Mouse (Mus musculus) brain, embryonic 18.5 days (tissue): ENCODE results near the gene H2-Eb1.

ENCODE experiments used
- DNase-seq: peaks from one replicate; pipeline ENCODE4 v3.0.0-alpha.2; 2012; ENCODE audit warnings: low read depth, low spot score

Gene H2-Eb1

GRCm38 (mm10) chr17:34316697-34317096 lies 11.0 kb downstream of the H2-Eb1 start:
- DNase-seq: no peak

DNA sequence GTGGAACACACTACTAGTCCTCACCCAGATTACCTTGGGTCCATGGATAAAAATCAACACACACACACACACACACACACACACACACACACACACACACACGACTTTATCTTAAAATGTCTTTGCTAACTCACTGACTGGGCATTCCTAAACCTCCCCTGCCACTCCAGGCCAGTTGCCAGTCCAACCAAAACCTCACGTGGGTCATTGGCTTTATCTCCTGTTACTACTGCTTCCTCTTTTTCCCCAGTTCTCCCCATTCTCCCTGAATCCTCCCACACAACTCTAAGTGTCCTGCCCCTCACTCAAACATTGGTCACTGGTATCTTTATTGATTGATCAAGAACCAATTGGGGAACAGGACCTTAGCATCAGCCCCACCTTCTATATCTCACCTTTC lies 11.6 kb downstream of the H2-Eb1 start:
- DNase-seq: no peak

- DNase-seq: no peak
Observed at GRCm38 (mm10) chr17:34325436-34325835, 19.8 kb downstream of the H2-Eb1 start, which contains the start of gene H2-Eb2. Gene H2-Eb2 (plus strand): TSS chr17:34325665.

GRCm38 (mm10) chr17:34326373-34326772 lies 20.7 kb downstream of the H2-Eb1 start:
- DNase-seq: no peak

DNA sequence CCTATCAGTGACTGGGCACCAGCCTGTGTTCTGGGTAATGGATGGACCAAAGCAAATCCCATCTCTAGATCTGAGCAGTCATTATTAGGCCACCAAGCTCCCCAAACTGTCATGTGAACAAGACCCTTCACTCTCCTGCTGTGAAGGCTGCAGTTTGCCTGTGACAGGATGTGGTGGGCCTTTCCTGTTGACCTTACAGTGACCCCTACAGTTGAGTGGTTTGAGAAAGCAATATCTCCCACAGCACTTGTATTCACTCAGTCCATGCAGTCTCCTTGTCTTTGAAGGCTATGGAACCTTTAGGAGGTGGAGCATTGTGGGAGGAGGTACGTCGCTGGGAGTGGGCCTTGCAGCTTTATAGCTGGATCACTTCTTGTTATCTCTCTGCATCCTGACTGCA lies 24.1 kb downstream of the H2-Eb1 start:
- no peak for DNase-seq

GRCm38 (mm10) chr17:34331200-34331599 lies 25.5 kb downstream of the H2-Eb1 start:
- no peak for DNase-seq

- DNase-seq: no peak
Observed at GRCm38 (mm10) chr17:34340619-34341402, 35.1 kb downstream of the H2-Eb1 start.

GRCm38 (mm10) chr17:34344882-34345281 lies 39.2 kb downstream of the H2-Eb1 start:
- DNase-seq: no peak

DNA sequence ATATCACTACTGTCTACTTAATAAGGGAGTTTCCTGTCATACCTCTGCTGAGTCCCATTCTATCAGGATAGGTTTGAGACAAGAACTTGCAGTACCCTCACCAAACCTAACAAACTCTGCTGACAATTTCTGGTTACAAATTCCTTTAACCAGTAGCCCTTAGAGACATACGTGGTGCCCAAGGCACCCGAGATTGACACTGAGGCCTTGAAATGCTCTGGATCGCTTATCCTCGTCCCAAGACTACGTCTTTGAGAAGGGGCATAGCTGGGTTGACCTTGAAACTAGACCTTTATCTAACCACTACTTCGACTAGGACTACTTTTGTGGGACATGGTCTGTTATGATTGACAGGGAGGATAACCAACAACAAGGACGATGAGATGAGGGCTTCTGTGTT lies 39.8 kb downstream of the H2-Eb1 start:
- DNase-seq: no peak

DNA sequence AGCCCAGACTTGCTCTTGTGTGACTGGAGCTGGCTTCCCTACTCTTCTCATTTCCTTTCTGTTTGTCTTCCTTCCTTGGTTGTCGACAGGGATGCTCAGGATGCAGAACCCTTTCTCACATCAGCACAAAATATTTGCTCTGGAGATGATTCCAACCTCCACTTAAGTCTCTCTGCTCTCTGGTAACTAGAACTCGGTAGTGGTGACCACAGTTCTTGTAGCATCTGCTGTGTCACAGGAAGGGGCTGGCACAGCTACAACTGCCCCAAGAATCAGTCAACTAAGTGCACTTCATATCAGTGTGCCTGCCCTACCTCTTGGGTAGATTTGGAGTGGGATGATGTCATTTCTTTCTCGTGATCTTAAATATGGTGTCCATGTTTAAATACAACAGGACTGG lies 40.4 kb downstream of the H2-Eb1 start:
- DNase-seq: no peak

- no peak for DNase-seq
Observed at GRCm38 (mm10) chr17:34347606-34348308, 42.1 kb downstream of the H2-Eb1 start.

DNA sequence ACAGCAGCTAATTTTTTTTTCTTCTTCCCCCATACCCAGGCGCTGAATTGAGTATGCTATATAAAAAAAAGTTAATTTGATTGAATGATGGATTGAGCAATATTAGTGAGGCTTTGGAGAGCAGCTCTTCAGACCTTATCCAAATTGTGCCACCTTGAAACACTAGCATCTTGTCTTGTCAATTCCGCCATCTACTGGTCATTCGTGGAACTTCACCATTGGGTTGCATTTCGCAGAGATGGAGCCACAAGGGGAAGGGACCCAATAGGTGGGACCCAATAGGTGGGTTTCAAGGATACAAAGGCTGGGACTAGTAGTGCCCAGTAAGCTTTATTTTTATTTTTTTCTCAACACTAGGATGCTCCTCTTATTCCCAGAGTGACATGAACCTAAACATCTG lies 43.8 kb downstream of the H2-Eb1 start:
- DNase-seq: peak; percentile 30

- no peak for DNase-seq
Observed at GRCm38 (mm10) chr17:34354539-34354938, 48.9 kb downstream of the H2-Eb1 start, which contains the start of gene Btnl2. Gene Btnl2 (plus strand): TSS chr17:34354822.

DNA sequence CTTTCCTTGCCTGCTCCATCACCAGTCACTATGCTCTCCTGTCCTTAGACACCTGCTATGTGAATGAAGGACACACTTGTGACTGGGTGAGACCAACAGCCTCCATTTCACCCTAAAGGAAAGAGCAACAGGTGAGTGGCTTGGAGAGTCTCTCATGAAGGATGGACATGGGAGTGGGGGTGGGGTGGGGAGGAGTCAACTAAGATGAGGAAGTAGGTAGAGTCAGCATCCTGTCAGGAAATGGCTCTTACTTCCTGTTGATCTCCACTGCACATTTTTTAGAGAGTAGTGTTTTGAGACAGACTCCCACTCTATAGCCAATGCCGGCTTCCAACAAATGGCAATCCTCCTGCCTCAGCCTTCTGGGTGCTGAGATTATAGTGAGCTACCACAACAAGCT lies 49.3 kb downstream of the H2-Eb1 start:
- DNase-seq: no peak

GRCm38 (mm10) chr17:34362954-34363546 lies 57.4 kb downstream of the H2-Eb1 start:
- DNase-seq: no peak

DNA sequence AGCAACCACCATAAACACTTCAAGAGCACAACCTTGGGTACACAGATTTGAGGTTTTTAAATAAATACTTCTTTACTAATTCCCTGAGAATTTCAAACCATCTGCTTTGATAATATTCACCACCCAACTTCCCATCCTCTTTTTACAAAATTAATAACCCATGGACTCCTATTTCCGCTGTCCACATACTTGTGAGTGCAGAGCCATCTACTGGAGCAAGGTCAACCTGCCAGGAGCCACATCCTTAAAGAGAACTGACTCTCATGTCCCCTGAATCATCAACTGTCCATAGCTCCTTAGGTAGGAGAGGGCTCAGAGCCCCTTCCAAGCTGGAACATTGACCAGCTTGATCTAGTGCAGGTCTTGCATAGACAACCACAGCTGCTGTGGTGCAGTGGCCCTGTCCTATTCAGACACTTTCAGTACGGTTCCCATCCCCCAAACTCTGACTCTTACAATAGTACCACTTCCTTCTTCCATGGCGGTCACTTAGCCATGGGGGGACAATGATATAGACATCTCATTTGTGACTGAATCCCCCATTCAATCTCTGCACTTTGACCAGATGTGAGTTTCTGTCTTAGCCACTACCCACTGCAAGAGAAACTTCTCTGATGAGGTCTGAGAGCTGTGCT lies 58.1 kb downstream of the H2-Eb1 start:
- DNase-seq: no peak

DNA sequence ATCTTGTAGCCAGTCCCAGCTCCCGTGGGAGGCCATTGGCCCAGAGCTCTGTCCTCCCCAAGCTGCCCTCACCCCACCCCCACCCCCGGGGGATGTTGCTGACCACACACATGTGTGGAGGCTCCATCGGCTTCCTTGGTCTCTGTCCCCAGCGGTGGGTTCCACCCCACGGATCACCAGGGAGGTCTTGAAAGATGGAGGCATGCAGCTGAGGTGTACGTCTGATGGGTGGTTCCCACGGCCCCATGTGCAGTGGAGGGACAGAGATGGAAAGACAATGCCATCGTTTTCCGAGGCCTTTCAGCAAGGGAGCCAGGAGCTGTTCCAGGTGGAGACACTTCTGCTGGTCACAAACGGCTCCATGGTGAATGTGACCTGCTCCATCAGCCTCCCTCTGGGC lies 59.4 kb downstream of the H2-Eb1 start:
- DNase-seq: no peak
